Mouse (Mus musculus) C2C12 (cell line): ENCODE data around the gene Bcam.

Experiments used
- CTCF ChIP-seq: IDR thresholded peaks from one replicate; pipeline ENCODE4 v1.5.1; 2011; ENCODE audit not compliant: control insufficient read depth, insufficient read depth, insufficient read length
- MAX ChIP-seq: IDR thresholded peaks from one replicate; pipeline ENCODE4 v1.6.1; 2011; ENCODE audit warnings: mild to moderate bottlenecking, control low read depth
- MYOG ChIP-seq: IDR thresholded peaks from one replicate; pipeline ENCODE4 v1.6.1; 2011; ENCODE audit not compliant: control insufficient read depth, insufficient read length; ENCODE audit errors: extremely low read depth
- USF1 ChIP-seq: IDR thresholded peaks from one replicate; pipeline ENCODE4 v1.6.1; 2011; ENCODE audit warnings: low read depth, mild to moderate bottlenecking, control low read depth, moderate library complexity

GRCm38 (mm10) chr7:19771682-19772081 is 866 bp upstream of the Bcam start:
- TF ChIP-seq CTCF (no peak), USF1 (no peak), MAX (no peak), MYOG (no peak)
